Mouse (Mus musculus) MEL (cell line): ENCODE measurements around the gene Usp19. TPM values are rescaled to one million over a fixed set of nuclear protein-coding genes. Genes with fewer than 3 reads are reported as not detected.
A peak's percentile ranks its signal among the peaks of the same experiment; 100 is the strongest.

Experiments
- DNase-seq: peaks from one replicate; pipeline ENCODE4 v3.0.0; 2011; ENCODE audit warnings: low read depth, low spot score
- H3K27ac ChIP-seq: 2 replicates; pipeline ENCODE4 v1.5.1; 2012; ENCODE audit warnings: low read depth, mild to moderate bottlenecking, control low read depth, low read length, moderate library complexity; ENCODE audit not compliant: control insufficient read depth
- H3K27me3 ChIP-seq, 2 experiments: fragments of 150-350 bp in 1 of 2; sonication (generic) in 1 of 2; 2 replicates each; pipeline ENCODE4 v1.6.1; 2012; ENCODE audit warnings: low read length in 2 of 2, mild to moderate bottlenecking in 2 of 2, improper control_type of control experiment in 1 of 2, moderate library complexity in 1 of 2; ENCODE audit not compliant: insufficient read depth in 2 of 2, control insufficient read depth in 1 of 2
- H3K36me3 ChIP-seq, 2 experiments: 2 replicates each; pipeline ENCODE4 v1.6.1; 2012 to 2014; ENCODE audit warnings: low read length in 2 of 2, improper control_type of control experiment in 1 of 2, inconsistent platforms in 1 of 2, mild to moderate bottlenecking in 1 of 2; ENCODE audit not compliant: insufficient read depth in 2 of 2, control insufficient read depth in 1 of 2
- H3K4me1 ChIP-seq, 2 experiments: fragments of 150-350 bp in 1 of 2; sonication (generic) in 1 of 2; 2 replicates each; pipeline ENCODE4 v1.6.1; 2012; ENCODE audit warnings: low read length in 2 of 2, improper control_type of control experiment in 1 of 2, mild to moderate bottlenecking in 1 of 2; ENCODE audit not compliant: insufficient read depth in 2 of 2, control insufficient read depth in 1 of 2
- H3K4me3 ChIP-seq, 2 experiments: fragments of 150-350 bp in 1 of 2; sonication (generic) in 1 of 2; 2 replicates each; pipeline ENCODE4 v1.5.1; 2012; ENCODE audit warnings: low read depth in 2 of 2, low read length in 2 of 2, mild to moderate bottlenecking in 2 of 2, moderate library complexity in 2 of 2, control low read depth in 1 of 2, improper control_type of control experiment in 1 of 2; ENCODE audit not compliant: control insufficient read depth in 1 of 2, insufficient read depth in 1 of 2
- H3K79me2 ChIP-seq: 2 replicates; pipeline ENCODE4 v1.6.1; 2012; ENCODE audit warnings: mild to moderate bottlenecking, low read length, moderate library complexity; ENCODE audit not compliant: control insufficient read depth, poor library complexity, insufficient read depth
- H3K9ac ChIP-seq: 2 replicates; pipeline ENCODE4 v1.6.1; 2012; ENCODE audit warnings: low read depth, mild to moderate bottlenecking, control low read depth, low read length, moderate library complexity; ENCODE audit not compliant: control insufficient read depth, poor library complexity, severe bottlenecking
- H3K9me3 ChIP-seq: fragments of 150-350 bp; sonication (generic); replicated peaks from 2 replicates; pipeline ENCODE4 v1.6.1; 2012; ENCODE audit warnings: mild to moderate bottlenecking, low read length, improper control_type of control experiment, moderate library complexity; ENCODE audit not compliant: insufficient read depth
- BHLHE40 ChIP-seq: IDR thresholded peaks from 2 replicates; pipeline ENCODE4 v1.6.1; 2012; ENCODE audit warnings: low read depth, mild to moderate bottlenecking, inconsistent platforms, low read length, improper control_type of control experiment, borderline replicate concordance
- CHD1 ChIP-seq: IDR thresholded peaks from 2 replicates; pipeline ENCODE4 v1.6.1; 2012; ENCODE audit warnings: low read depth, mild to moderate bottlenecking, inconsistent platforms, low read length, improper control_type of control experiment
- CHD2 ChIP-seq: IDR thresholded peaks from 2 replicates; pipeline ENCODE4 v1.6.1; 2011; ENCODE audit warnings: low read length, improper control_type of control experiment
- CTCF ChIP-seq, 3 experiments: IDR thresholded peaks in 2 of 3; conservative IDR thresholded peaks in 1 of 3; 2 replicates each; pipeline ENCODE4 v1.5.1; 2011 to 2012; ENCODE audit warnings: low read length in 3 of 3, low read depth in 2 of 3, mild to moderate bottlenecking in 2 of 3, improper control_type of control experiment in 1 of 3, inconsistent platforms in 1 of 3, mixed read lengths in 1 of 3, moderate library complexity in 1 of 3; ENCODE audit not compliant: control insufficient read depth in 1 of 3, insufficient read depth in 1 of 3, poor library complexity in 1 of 3, severe bottlenecking in 1 of 3
- EP300 ChIP-seq, 2 experiments: IDR thresholded peaks; 2 replicates each; pipeline ENCODE4 v1.6.1; 2011; ENCODE audit warnings: improper control_type of control experiment in 2 of 2, low read length in 2 of 2, low read depth in 1 of 2, mild to moderate bottlenecking in 1 of 2
- ETS1 ChIP-seq: IDR thresholded peaks from 2 replicates; pipeline ENCODE4 v1.6.1; 2012; ENCODE audit warnings: low read depth, mild to moderate bottlenecking, inconsistent platforms, low read length, improper control_type of control experiment, moderate library complexity
- GABPA ChIP-seq: IDR thresholded peaks from 2 replicates; pipeline ENCODE4 v1.6.1; 2012; ENCODE audit warnings: low read depth, mild to moderate bottlenecking, inconsistent platforms, low read length, improper control_type of control experiment, moderate library complexity
- GATA1 ChIP-seq: IDR thresholded peaks from 2 replicates; pipeline ENCODE4 v1.6.1; 2011; ENCODE audit warnings: low read depth, low read length, improper control_type of control experiment
- HCFC1 ChIP-seq: IDR thresholded peaks from 2 replicates; pipeline ENCODE4 v1.6.1; 2012; ENCODE audit warnings: low read depth, mild to moderate bottlenecking, inconsistent platforms, low read length, improper control_type of control experiment, moderate library complexity
- MAZ ChIP-seq: IDR thresholded peaks from 2 replicates; pipeline ENCODE4 v1.6.1; 2012; ENCODE audit warnings: low read depth, mild to moderate bottlenecking, inconsistent platforms, low read length, improper control_type of control experiment
- MEF2A ChIP-seq: IDR thresholded peaks from 2 replicates; pipeline ENCODE4 v1.6.1; 2014; ENCODE audit warnings: low read depth, mild to moderate bottlenecking, inconsistent platforms, low read length, improper control_type of control experiment; ENCODE audit not compliant: poor library complexity, insufficient replicate concordance, severe bottlenecking; ENCODE audit errors: extremely low read depth
- MYB ChIP-seq: IDR thresholded peaks from 2 replicates; pipeline ENCODE4 v1.6.1; 2011; ENCODE audit warnings: mild to moderate bottlenecking, low read depth, low read length, improper control_type of control experiment
- MYC ChIP-seq: IDR thresholded peaks from 2 replicates; pipeline ENCODE4 v1.6.1; 2011; ENCODE audit warnings: low read depth, mild to moderate bottlenecking, low read length, improper control_type of control experiment, moderate library complexity
- NRF1 ChIP-seq: IDR thresholded peaks from 2 replicates; pipeline ENCODE4 v1.6.1; 2014; ENCODE audit warnings: low read depth, mild to moderate bottlenecking, inconsistent platforms, low read length, improper control_type of control experiment, moderate library complexity; ENCODE audit not compliant: poor library complexity, insufficient read depth, severe bottlenecking
- POLR2A ChIP-seq, 2 experiments: IDR thresholded peaks; 2 replicates each; pipeline ENCODE4 v1.6.1; 2011 to 2012; ENCODE audit warnings: low read length in 2 of 2, mild to moderate bottlenecking in 2 of 2, control low read depth in 1 of 2, improper control_type of control experiment in 1 of 2, low read depth in 1 of 2, moderate library complexity in 1 of 2; ENCODE audit not compliant: control insufficient read depth in 1 of 2, insufficient read depth in 1 of 2, poor library complexity in 1 of 2
- POLR2AphosphoS2 ChIP-seq: IDR thresholded peaks from 2 replicates; pipeline ENCODE4 v1.6.1; 2011; ENCODE audit warnings: low read length, improper control_type of control experiment
- POLR2AphosphoS5 ChIP-seq: IDR thresholded peaks from 2 replicates; pipeline ENCODE4 v1.6.1; 2012; ENCODE audit warnings: low read depth, borderline replicate concordance, mild to moderate bottlenecking, inconsistent platforms, low read length, moderate library complexity, mixed read lengths
- RAD21 ChIP-seq: IDR thresholded peaks from 2 replicates; pipeline ENCODE4 v1.6.1; 2011; ENCODE audit warnings: mild to moderate bottlenecking, low read depth, low read length, improper control_type of control experiment
- RCOR1 ChIP-seq: IDR thresholded peaks from 2 replicates; pipeline ENCODE4 v1.6.1; 2012; ENCODE audit warnings: low read depth, mild to moderate bottlenecking, inconsistent platforms, low read length, improper control_type of control experiment
- SIN3A ChIP-seq: IDR thresholded peaks from 2 replicates; pipeline ENCODE4 v1.6.1; 2012; ENCODE audit warnings: low read length, improper control_type of control experiment, inconsistent platforms
- TAL1 ChIP-seq: IDR thresholded peaks from 2 replicates; pipeline ENCODE4 v1.6.1; 2012; ENCODE audit warnings: mild to moderate bottlenecking, inconsistent platforms, low read length, moderate library complexity, mixed read lengths
- TBP ChIP-seq: IDR thresholded peaks from 2 replicates; pipeline ENCODE4 v1.8.0; 2011; ENCODE audit warnings: low read depth, low read length, improper control_type of control experiment
- UBTF ChIP-seq: IDR thresholded peaks from 2 replicates; pipeline ENCODE4 v1.6.1; 2012; ENCODE audit warnings: low read depth, mild to moderate bottlenecking, inconsistent platforms, low read length, improper control_type of control experiment, moderate library complexity, borderline replicate concordance; ENCODE audit not compliant: insufficient read depth
- USF1 ChIP-seq: IDR thresholded peaks from 2 replicates; pipeline ENCODE4 v1.6.1; 2014; ENCODE audit warnings: low read depth, mild to moderate bottlenecking, inconsistent platforms, low read length, improper control_type of control experiment, moderate library complexity
- USF2 ChIP-seq, 2 experiments: IDR thresholded peaks; 2 replicates each; pipeline ENCODE4 v1.6.1; 2011 to 2012; ENCODE audit warnings: improper control_type of control experiment in 2 of 2, low read length in 2 of 2, borderline replicate concordance in 1 of 2, inconsistent platforms in 1 of 2, low read depth in 1 of 2, mild to moderate bottlenecking in 1 of 2; ENCODE audit not compliant: insufficient read depth in 1 of 2
- ZKSCAN1 ChIP-seq: IDR thresholded peaks from 2 replicates; pipeline ENCODE4 v1.6.1; 2012; ENCODE audit warnings: low read depth, mild to moderate bottlenecking, inconsistent platforms, low read length, improper control_type of control experiment, moderate library complexity
- ZMIZ1 ChIP-seq: IDR thresholded peaks from 2 replicates; pipeline ENCODE4 v1.6.1; 2012; ENCODE audit warnings: low read depth, mild to moderate bottlenecking, inconsistent platforms, low read length, improper control_type of control experiment, moderate library complexity
- ZNF384 ChIP-seq: IDR thresholded peaks from 2 replicates; pipeline ENCODE4 v1.6.1; 2012; ENCODE audit warnings: low read depth, mild to moderate bottlenecking, inconsistent platforms, low read length, improper control_type of control experiment
- polyA plus RNA-seq, 2 experiments: library from polyadenylated mRNA; stranded (reverse) in 1 of 2; unstranded in 1 of 2; fragments of >175 nt in 1 of 2; fragments of >200 nt in 1 of 2; gene quantifications; 2 replicates each; pipeline versions ENCODE4 v1.2.1 to v1.2.4; 2012; ENCODE audit warnings: low replicate concordance in 2 of 2, low read depth in 1 of 2; ENCODE audit not compliant: insufficient read length in 2 of 2, insufficient read depth in 1 of 2, missing spikeins in 1 of 2
- total RNA-seq: library from RNA; depleted of rRNA; stranded (reverse); fragments of 300-350 nt; gene quantifications from 2 replicates; pipeline ENCODE4 v1.2.3, GENCODE M21; 2012

The Usp19 gene
- total and polyA plus RNA-seq, 3 experiments: 76.1 to 162 TPM; not detected in 1

DNA sequence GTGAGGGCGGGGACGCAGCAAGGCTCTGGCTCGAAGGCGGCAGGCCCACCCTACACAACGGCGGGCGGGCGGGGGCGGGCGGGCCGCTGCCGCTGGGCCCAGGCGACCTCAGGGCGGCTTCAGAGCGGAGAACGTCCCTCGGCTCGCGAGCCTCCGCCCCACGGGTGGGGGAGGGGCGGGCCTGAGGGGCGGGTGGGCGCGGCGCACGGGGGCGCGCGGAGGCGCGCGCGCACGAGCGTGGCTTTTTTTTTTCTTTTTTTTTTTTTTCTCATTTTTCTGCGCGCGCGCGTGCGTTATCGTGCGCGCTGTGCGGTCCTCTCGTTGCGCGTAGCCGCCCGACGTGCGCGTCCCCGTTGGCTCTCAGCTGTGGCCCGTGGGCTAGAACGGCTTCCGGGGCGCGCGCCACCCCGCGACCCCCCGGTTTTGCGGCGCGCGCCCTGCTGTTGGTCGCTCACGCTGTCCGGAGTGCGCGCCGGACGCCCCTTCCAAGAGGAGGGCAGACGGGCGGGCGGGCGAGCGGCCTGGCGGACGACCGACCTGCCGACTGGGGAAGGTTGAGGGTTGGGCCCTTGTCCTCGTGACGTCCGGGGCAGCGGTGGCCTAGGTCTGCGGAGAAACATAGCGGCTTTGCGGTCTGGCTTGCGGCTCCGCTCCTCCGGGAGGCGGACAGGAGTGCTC, 27.0 kb downstream of the Usp19 start:
- peak; percentile 89 for DNase-seq
- Histone ChIP-seq H3K79me2 (peaks cover 38% of the 10 kb centered on the region), H3K9ac (peak overlapping the region; percentile 92), H3K9me3 (no peaks in the 10 kb centered on the region), H3K27me3 (no peaks in the 10 kb centered on the region), H3K4me1 (peaks cover 6 to 17% of the 10 kb centered on the region in 2 experiments), H3K4me3 (peak overlapping the region; percentile 81 to 84), H3K27ac (peak overlapping the region; percentile 91), H3K36me3 (peaks cover 11 to 38% of the 10 kb centered on the region in 2 experiments)
- peak; percentile 95 for TF ChIP-seq ZNF384
- TF ChIP-seq POLR2A (IDR thresholded peaks at IDR 0.05; ENCODE audit: control insufficient read depth in 1 of 2, insufficient read depth in 1 of 2, low read depth in 1 of 2, low read length in 2 of 2, poor library complexity in 1 of 2): peak in 1 of 2 experiments; percentile 2; a peak in 1 of 4 replicates
- TF ChIP-seq CHD1: peak; percentile 92; the same call in 1 of the 2 replicates
- 0 out of 2 replicates have a peak, but pooled peaks have one; percentile 41 for TF ChIP-seq ETS1
- peak; percentile 66 for TF ChIP-seq NRF1
- peak; percentile 56 for TF ChIP-seq USF1
- no peak for TF ChIP-seq RAD21
- TF ChIP-seq BHLHE40: no peak

DNA sequence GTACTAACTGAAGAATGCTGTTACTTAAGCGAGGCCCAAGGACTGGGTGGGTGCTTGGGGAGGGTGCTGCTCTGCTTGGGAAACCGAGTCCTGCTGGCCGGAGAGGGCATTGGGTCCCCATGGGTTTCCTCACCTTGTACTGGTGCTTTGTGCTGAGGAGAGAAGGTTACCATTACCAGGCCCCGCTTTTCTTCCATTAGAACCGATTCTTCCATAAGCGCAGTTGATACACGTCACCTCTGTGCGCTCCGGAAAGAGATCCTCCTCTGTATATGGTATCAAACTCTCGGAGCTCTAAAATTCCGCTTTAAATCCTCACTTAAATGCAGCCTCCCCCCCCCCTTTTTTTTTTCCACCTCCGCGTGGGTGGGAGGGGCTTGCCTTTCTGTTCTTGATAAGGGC, 27.5 kb downstream of the Usp19 start:
- peak; percentile 91 for DNase-seq
- H3K4me3 ChIP-seq: peak overlapping the region; percentile 81 to 84
- H3K36me3 ChIP-seq: peaks cover 11 to 40% of the 10 kb centered on the region in 2 experiments
- H3K4me1 ChIP-seq: peaks cover 6 to 17% of the 10 kb centered on the region in 2 experiments
- peaks cover 40% of the 10 kb centered on the region for H3K79me2 ChIP-seq
- H3K9ac ChIP-seq: peak overlapping the region; percentile 92
- peak overlapping the region; percentile 79 for H3K27ac ChIP-seq
- no peaks in the 10 kb centered on the region for H3K27me3 ChIP-seq
- no peaks in the 10 kb centered on the region for H3K9me3 ChIP-seq
- TF ChIP-seq RCOR1 (0 out of 2 replicates have a peak, but pooled peaks have one; percentile 16), GATA1 (peak; percentile 18; the same call in 1 of the 2 replicates), ZNF384 (peak; percentile 89), CHD2 (no peak), CHD1 (peak; percentile 93; the same call in 1 of the 2 replicates), HCFC1 (peak; percentile 85), TBP (peak; percentile 70), TAL1 (no peak), EP300 (IDR thresholded peaks at IDR 0.05; ENCODE audit: low read depth in 1 of 2, low read length in 2 of 2) (peak in 1 of 2 experiments; percentile 52; a peak in 3 of 4 replicates), POLR2AphosphoS2 (no peak), UBTF (no peak), ZMIZ1 (no peak), POLR2AphosphoS5 (no peak), USF2 (IDR thresholded peaks at IDR 0.05; ENCODE audit: borderline replicate concordance in 1 of 2, insufficient read depth in 1 of 2, low read depth in 1 of 2, low read length in 2 of 2) (no peak), NRF1 (no peak), ZKSCAN1 (no peak), SIN3A (peak; percentile 95), MYB (0 out of 2 replicates have a peak, but pooled peaks have one; percentile 6), GABPA (no peak), CTCF (IDR thresholded peaks at IDR 0.05 in 2 of 3, conservative IDR thresholded peaks at IDR 0.05 in 1 of 3; ENCODE audit: control insufficient read depth in 1 of 3, insufficient read depth in 1 of 3, low read depth in 2 of 3, low read length in 3 of 3, poor library complexity in 1 of 3, severe bottlenecking in 1 of 3) (no peak), MEF2A (no peak), MYC (peak; percentile 83; the same call in 1 of the 2 replicates), ETS1 (peak; percentile 44), MAZ (peak; percentile 74)
